Mouse (Mus musculus): ENCODE measurements around the gene Spata1.

DNA sequence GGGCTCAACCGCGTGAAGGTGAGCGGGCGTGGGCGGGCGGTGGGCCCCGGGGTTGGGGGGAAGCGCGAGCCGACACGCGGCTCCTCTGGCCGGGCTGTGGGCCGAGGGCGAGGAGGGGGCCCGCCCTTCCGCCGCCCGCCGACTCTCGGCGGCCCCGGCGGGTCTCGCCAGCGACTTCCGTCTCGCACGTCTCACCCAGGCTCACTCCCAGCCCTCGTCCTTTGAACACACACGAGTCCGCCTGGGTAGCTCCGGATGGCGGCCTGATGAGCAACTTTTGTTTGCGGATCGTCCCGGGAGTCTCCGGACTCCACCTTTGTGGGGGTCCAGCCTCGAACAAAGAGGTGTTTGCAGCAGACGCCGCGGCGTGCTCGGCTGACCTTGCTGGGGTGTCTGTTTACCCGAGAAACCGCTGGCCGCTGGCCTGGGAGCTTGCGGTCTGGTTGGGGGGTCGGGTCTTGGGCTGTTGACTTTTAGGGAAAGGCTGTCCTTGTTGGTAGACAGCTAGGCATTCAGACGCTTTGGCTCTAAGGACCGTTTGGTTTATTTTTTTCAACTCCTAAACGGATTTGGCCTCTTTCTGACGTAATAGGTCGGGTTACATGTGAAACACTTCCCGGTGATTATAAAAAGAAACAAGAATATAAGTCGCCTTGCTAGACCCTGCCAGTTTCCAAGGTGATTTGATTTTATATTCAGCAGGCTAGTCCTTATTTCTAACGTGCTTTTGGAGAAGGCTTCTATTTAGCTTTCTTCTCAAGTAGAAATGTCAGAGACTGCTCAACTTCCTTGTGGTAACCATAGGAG, 653 bp upstream of the Spata1 start:
- TF ChIP-seq CTCF (IDR thresholded peaks at IDR 0.05; ENCODE audit: borderline replicate concordance, control insufficient read depth, extremely low read depth, insufficient read depth, low read length, poor library complexity) = no peak
- TF ChIP-seq POLR2A (IDR thresholded peaks at IDR 0.05; ENCODE audit: control insufficient read depth, extremely low read depth, insufficient read depth, low read length, poor library complexity) = no peak; the same call in 1 of the 2 replicates

Data from thymus, adult 2 months (tissue).